Comparison of ENCODE assay signal across 8 mouse cellular contexts in genomic region chr2:150451180-150451919, GRCm38 (mm10). TPM values are rescaled to one million over a fixed set of nuclear protein-coding genes. Genes with fewer than 3 reads are reported as not detected.
A peak's percentile ranks its signal among the peaks of the same experiment; 100 is the strongest.
DNase-seq lines count a peak whose midpoint lies in the region; ATAC-seq lines count a peak whose summit lies in the region.
"Not testable (repeated sequence)": the region's sequence is repeated elsewhere in the genome, so short reads cannot be mapped to it uniquely, and the experiment has no call there.

Zfp442 (minus strand) TSS chr2:150451486.

- H3K4me3 ChIP-seq in intestine, embryonic 16.5 days (ENCODE audit: low read length) = peak within 1 kb of the TSS; percentile 51

- peak; percentile 78 for DNase-seq in adrenal gland, adult 8-10 months
- peak; percentile 72 for DNase-seq in embryo, embryonic 9.5 days (ENCODE audit: extremely low spot score)
- DNase-seq in gonadal fat pad, adult 2 months (ENCODE audit: low read depth) = peak; percentile 26
- DNase-seq in left cerebral cortex, postnatal 14 days (ENCODE audit: low spot score in 2 of 2) = peak; percentile 45 to 62
- peak; percentile 78 to 82 for DNase-seq in right cerebral cortex, postnatal 10 days (ENCODE audit: low spot score in 2 of 2)
- peak; percentile 58 for DNase-seq in urinary bladder, postnatal 25 days (ENCODE audit: low spot score)

- not testable (repeated sequence) for H3K36me3 ChIP-seq in intestine, embryonic 16.5 days (ENCODE audit: control insufficient read depth, insufficient read depth, low read length)

- H3K9ac ChIP-seq in intestine, embryonic 16.5 days (ENCODE audit: low read depth, low read length) = peak within 1 kb of the TSS; percentile 60; the same call in 1 of the 2 replicates

- intact Hi-C loops in left cerebral cortex, postnatal 14 days (cut with DNase I) = loop anchor here (5.0 kb wide), 1 partner anchor 314 kb away; the partner anchor contains the start of gene Zfp120

- WGBS in intestine, embryonic 16.5 days = 2% methylated on average over 18 of the region's 18 CpGs

- H3K27me3 ChIP-seq in intestine, embryonic 16.5 days (replicated peaks; ENCODE audit: control insufficient read depth, insufficient read depth, low read length) = not testable (repeated sequence)

- not testable (repeated sequence) for H3K4me1 ChIP-seq in intestine, embryonic 16.5 days (ENCODE audit: control insufficient read depth, insufficient read depth, low read length)

- H3K4me2 ChIP-seq in intestine, embryonic 16.5 days (ENCODE audit: low read depth, low read length) = peak within 1 kb of the TSS; percentile 51

- not testable (repeated sequence) for H3K9me3 ChIP-seq in intestine, embryonic 16.5 days (ENCODE audit: control insufficient read depth, low read length)

- H3K27ac ChIP-seq in intestine, embryonic 16.5 days (ENCODE audit: low read length) = peak within 1 kb of the TSS; percentile 59

- ATAC-seq in intestine, embryonic 16.5 days = peak; percentile 100
- peak; percentile 96 for ATAC-seq in megakaryocyte progenitor cell, adult 5-6 weeks (replicated peaks; ENCODE audit: poor library complexity)

RNA-seq across cellular contexts. Expression of gene Zfp442, which starts in this region (rescaled TPM):
- 1 to 10 TPM; 6.7 to 9.1 (median 7.5) TPM for total RNA-seq in adrenal gland, adult 8-10 months (2022)
- 0.41 and 0.43 TPM in 2 replicates for polyA plus RNA-seq in gonadal fat pad, adult 2 months (2012; rRNA removed)
- polyA plus RNA-seq in intestine, embryonic 16.5 days (2015; fragmentation: Nextera tagmentation; extraction: Ambion mirVana) = 4.8 and 5.7 TPM in 2 replicates
- total RNA-seq in left cerebral cortex, postnatal 14 days (2021) = 1 to 10 TPM; 5.5 to 5.8 TPM
- total RNA-seq in megakaryocyte progenitor cell, adult 5-6 weeks (2015) = 3.1 and 4.5 TPM in 2 replicates
- 4.5 TPM in 2 replicates for total RNA-seq in megakaryocyte progenitor cell, adult 5-6 weeks (2017)

Comparison
In these comparisons a context has a peak if more than half of its experiments do, and no peak if none do; other contexts are left out.
1. Peak in every context shown above with its lines: DNase-seq, ATAC-seq, H3K4me3 ChIP-seq and H3K27ac ChIP-seq.
2. Peak in DNase-seq in gonadal fat pad, adult 2 months; RNA of the gene not detected or under 1 TPM.
3. DNase-seq: peak in every context shown above with its lines; median percentile 80 in right cerebral cortex, postnatal 10 days; 78 in adrenal gland, adult 8-10 months; 72 in embryo, embryonic 9.5 days; 58 in urinary bladder, postnatal 25 days; 54 in left cerebral cortex, postnatal 14 days; 26 in gonadal fat pad, adult 2 months.